Mouse (Mus musculus) stomach, embryonic 15.5 days (tissue): ENCODE results near the gene Akap2. TPM values are rescaled to one million over a fixed set of nuclear protein-coding genes. Genes with fewer than 3 reads are reported as not detected.

Experiments used
- ATAC-seq: fragments of 200-750 bp; cut with Nextera tagmentation; 2 replicates; pipeline ENCODE4 v1.8.0; 2017; ENCODE audit warnings: low read depth, moderate number of reproducible peaks, moderate TSS enrichment; ENCODE audit not compliant: insufficient read depth, low FRiP score
- H3K27ac ChIP-seq: fragments of 300-500 bp; sonication (generic); 2 replicates; pipeline ENCODE4 v1.5.1; 2015; ENCODE audit warnings: mild to moderate bottlenecking, inconsistent platforms
- H3K27me3 ChIP-seq: fragments of 300-500 bp; sonication (generic); replicated peaks from 2 replicates; pipeline ENCODE4 v1.6.1; 2015; ENCODE audit warnings: inconsistent platforms
- H3K36me3 ChIP-seq: fragments of 300-500 bp; sonication (generic); 2 replicates; pipeline ENCODE4 v1.6.1; 2015; ENCODE audit warnings: inconsistent platforms
- H3K4me1 ChIP-seq: fragments of 300-500 bp; sonication (generic); 2 replicates; pipeline ENCODE4 v1.6.1; 2015; ENCODE audit warnings: inconsistent platforms
- H3K4me2 ChIP-seq: fragments of 300-500 bp; sonication (generic); 2 replicates; pipeline ENCODE4 v1.6.1; 2015; ENCODE audit warnings: mild to moderate bottlenecking, inconsistent platforms
- H3K4me3 ChIP-seq: fragments of 300-500 bp; sonication (generic); replicated peaks from 2 replicates; pipeline ENCODE4 v1.5.1; 2015; ENCODE audit warnings: inconsistent platforms
- H3K9ac ChIP-seq: fragments of 300-500 bp; sonication (generic); 2 replicates; pipeline ENCODE4 v1.6.1; 2015; ENCODE audit warnings: inconsistent platforms
- H3K9me3 ChIP-seq: fragments of 300-500 bp; sonication (generic); 2 replicates; pipeline ENCODE4 v1.6.1; 2016; ENCODE audit warnings: inconsistent platforms
- WGBS: fragments of 180-500 bp; shearing (Covaris S2); methylation state at CpG from one replicate; pipeline ENCODE4 v1.1.7; 2015; 5-methylcytosine and 5-hydroxymethylcytosine counted together
- polyA plus RNA-seq: library from polyadenylated mRNA; unstranded; fragments of >200 nt; fragmentation: Nextera tagmentation; extraction: Ambion mirVana; gene quantifications from 2 replicates; pipeline ENCODE4 v1.2.1, GENCODE M21; 2015

Gene Akap2
- polyA plus RNA-seq, 1 experiment from 2014 or later: 21.2 TPM

GRCm38 (mm10) chr4:57862269-57862986, 145.0 kb downstream of the Akap2 start:
- Histone ChIP-seq H3K4me2 (no peak overlapping the region), H3K9me3 (no peaks in the 10 kb centered on the region)
- WGBS: 57% methylated on average over 9 of the region's 9 CpGs

GRCm38 (mm10) chr4:57866088-57866487, 148.6 kb downstream of the Akap2 start:
- H3K4me2 ChIP-seq: no peak overlapping the region
- H3K9ac ChIP-seq: no peak overlapping the region
- no peaks in the 10 kb centered on the region for H3K36me3 ChIP-seq
- H3K9me3 ChIP-seq: no peaks in the 10 kb centered on the region
- no peak for ATAC-seq
- no peaks in the 10 kb centered on the region; the same call in 1 of the 2 replicates for H3K4me1 ChIP-seq
- H3K27me3 ChIP-seq: no peaks in the 10 kb centered on the region
- WGBS: 36% methylated on average over 2 of the region's 2 CpGs
- H3K4me3 ChIP-seq: no peak overlapping the region
- H3K27ac ChIP-seq: no peak overlapping the region; the same call in 1 of the 2 replicates

More at GRCm38 (mm10) chr4:57862269-57862986, 145.0 kb downstream of the Akap2 start:
- Histone ChIP-seq H3K9ac (no peak overlapping the region), H3K27me3 (no peaks in the 10 kb centered on the region), H3K27ac (peak overlapping the region; percentile 17; the same call in 1 of the 2 replicates), H3K36me3 (peaks cover 2% of the 10 kb centered on the region; the same call in 1 of the 2 replicates), H3K4me3 (no peak overlapping the region), H3K4me1 (no peaks in the 10 kb centered on the region; the same call in 1 of the 2 replicates)
- no peak for ATAC-seq

GRCm38 (mm10) chr4:57866990-57867389, 149.5 kb downstream of the Akap2 start:
- Histone ChIP-seq H3K27ac (no peak overlapping the region), H3K4me3 (no peak overlapping the region), H3K27me3 (no peaks in the 10 kb centered on the region), H3K9me3 (no peaks in the 10 kb centered on the region), H3K4me2 (no peak overlapping the region), H3K9ac (no peak overlapping the region), H3K4me1 (no peaks in the 10 kb centered on the region), H3K36me3 (no peaks in the 10 kb centered on the region)
- no peak for ATAC-seq
- WGBS: 65% methylated on average over 9 of the region's 9 CpGs

- ATAC-seq: no peak
- no peaks in the 10 kb centered on the region for H3K9me3 ChIP-seq
- H3K9ac ChIP-seq: no peak overlapping the region
- H3K4me2 ChIP-seq: no peak overlapping the region
- WGBS: 65% methylated on average over 10 of the region's 10 CpGs
- no peaks in the 10 kb centered on the region for H3K27me3 ChIP-seq
- H3K27ac ChIP-seq: no peak overlapping the region
- no peaks in the 10 kb centered on the region for H3K4me1 ChIP-seq
- H3K36me3 ChIP-seq: no peaks in the 10 kb centered on the region
- H3K4me3 ChIP-seq: no peak overlapping the region
Observed at GRCm38 (mm10) chr4:57867454-57867853, 150.0 kb downstream of the Akap2 start.

- Histone ChIP-seq H3K9ac (no peak overlapping the region), H3K4me2 (no peak overlapping the region), H3K4me3 (no peak overlapping the region), H3K4me1 (no peaks in the 10 kb centered on the region), H3K27ac (no peak overlapping the region), H3K36me3 (no peaks in the 10 kb centered on the region), H3K9me3 (no peaks in the 10 kb centered on the region), H3K27me3 (no peaks in the 10 kb centered on the region)
- no peak for ATAC-seq
- WGBS: 88% methylated on average over 5 of the region's 5 CpGs
Observed at GRCm38 (mm10) chr4:57879137-57879536, 161.7 kb downstream of the Akap2 start.

- Histone ChIP-seq H3K4me3 (no peak overlapping the region), H3K27me3 (no peaks in the 10 kb centered on the region), H3K4me2 (no peak overlapping the region), H3K36me3 (no peaks in the 10 kb centered on the region), H3K9ac (no peak overlapping the region), H3K9me3 (no peaks in the 10 kb centered on the region), H3K27ac (no peak overlapping the region), H3K4me1 (no peaks in the 10 kb centered on the region)
- ATAC-seq: no peak
- WGBS: 15% methylated on average over 6 of the region's 6 CpGs
Observed at GRCm38 (mm10) chr4:57879804-57880357, 162.4 kb downstream of the Akap2 start.

- H3K4me1 ChIP-seq: 0 out of 2 replicates have a peak, but pooled peaks cover 3% of the 10 kb centered on the region
- WGBS: 59% methylated on average over 7 of the region's 7 CpGs
- ATAC-seq: peak; percentile 39; the same call in 1 of the 2 replicates
- H3K27me3 ChIP-seq: no peaks in the 10 kb centered on the region
- H3K36me3 ChIP-seq: no peaks in the 10 kb centered on the region
- no peaks in the 10 kb centered on the region for H3K9me3 ChIP-seq
- H3K27ac ChIP-seq: no peak overlapping the region
- H3K4me3 ChIP-seq: no peak overlapping the region
- H3K4me2 ChIP-seq: no peak overlapping the region
- no peak overlapping the region for H3K9ac ChIP-seq
Observed at GRCm38 (mm10) chr4:57883520-57884421, 166.3 kb downstream of the Akap2 start.

GRCm38 (mm10) chr4:57884511-57884910, 167.1 kb downstream of the Akap2 start:
- ATAC-seq: 0 out of 2 replicates have a peak, but pooled peaks have one; percentile 14
- 75% methylated on average over 3 of the region's 3 CpGs for WGBS
- H3K9ac ChIP-seq: no peak overlapping the region
- no peak overlapping the region for H3K4me3 ChIP-seq
- no peak overlapping the region for H3K4me2 ChIP-seq
- H3K9me3 ChIP-seq: no peaks in the 10 kb centered on the region
- no peaks in the 10 kb centered on the region for H3K27me3 ChIP-seq
- H3K27ac ChIP-seq: no peak overlapping the region
- H3K36me3 ChIP-seq: no peaks in the 10 kb centered on the region
- 0 out of 2 replicates have a peak, but pooled peaks cover 3% of the 10 kb centered on the region for H3K4me1 ChIP-seq

- no peaks in the 10 kb centered on the region for H3K27me3 ChIP-seq
- H3K27ac ChIP-seq: no peak overlapping the region
- no peak overlapping the region for H3K4me3 ChIP-seq
- no peak overlapping the region for H3K9ac ChIP-seq
- no peaks in the 10 kb centered on the region for H3K9me3 ChIP-seq
- H3K4me2 ChIP-seq: no peak overlapping the region
- no peaks in the 10 kb centered on the region for H3K36me3 ChIP-seq
- 60% methylated on average over 2 of the region's 2 CpGs for WGBS
- H3K4me1 ChIP-seq: 0 out of 2 replicates have a peak, but pooled peaks cover 3% of the 10 kb centered on the region
- no peak for ATAC-seq
Observed at GRCm38 (mm10) chr4:57885186-57885585, 167.7 kb downstream of the Akap2 start.

GRCm38 (mm10) chr4:57886066-57886887, 168.8 kb downstream of the Akap2 start:
- H3K4me1 ChIP-seq: 0 out of 2 replicates have a peak, but pooled peaks cover 3% of the 10 kb centered on the region
- H3K27me3 ChIP-seq: no peaks in the 10 kb centered on the region
- no peak overlapping the region for H3K4me2 ChIP-seq
- H3K9ac ChIP-seq: no peak overlapping the region
- no peak overlapping the region for H3K27ac ChIP-seq
- no peak overlapping the region for H3K4me3 ChIP-seq
- H3K9me3 ChIP-seq: no peaks in the 10 kb centered on the region
- no peak for ATAC-seq
- H3K36me3 ChIP-seq: no peaks in the 10 kb centered on the region
- 43% methylated on average over 11 of the region's 11 CpGs for WGBS

- Histone ChIP-seq H3K27ac (no peak overlapping the region), H3K4me1 (0 out of 2 replicates have a peak, but pooled peaks cover 3% of the 10 kb centered on the region), H3K4me2 (no peak overlapping the region), H3K9me3 (no peaks in the 10 kb centered on the region), H3K9ac (no peak overlapping the region), H3K36me3 (no peaks in the 10 kb centered on the region), H3K27me3 (no peaks in the 10 kb centered on the region), H3K4me3 (no peak overlapping the region)
- WGBS: 89% methylated on average over 3 of the region's 3 CpGs
- no peak for ATAC-seq
Observed at GRCm38 (mm10) chr4:57886888-57887230, 169.4 kb downstream of the Akap2 start.
